Mouse (Mus musculus) embryo, embryonic 10 days (tissue): ENCODE results near the gene Lmod2.

Experiments
- DNase-seq: peaks from one replicate; pipeline ENCODE4 v3.0.0-alpha.2; 2015; ENCODE audit warnings: low spot score

Gene Lmod2

DNA sequence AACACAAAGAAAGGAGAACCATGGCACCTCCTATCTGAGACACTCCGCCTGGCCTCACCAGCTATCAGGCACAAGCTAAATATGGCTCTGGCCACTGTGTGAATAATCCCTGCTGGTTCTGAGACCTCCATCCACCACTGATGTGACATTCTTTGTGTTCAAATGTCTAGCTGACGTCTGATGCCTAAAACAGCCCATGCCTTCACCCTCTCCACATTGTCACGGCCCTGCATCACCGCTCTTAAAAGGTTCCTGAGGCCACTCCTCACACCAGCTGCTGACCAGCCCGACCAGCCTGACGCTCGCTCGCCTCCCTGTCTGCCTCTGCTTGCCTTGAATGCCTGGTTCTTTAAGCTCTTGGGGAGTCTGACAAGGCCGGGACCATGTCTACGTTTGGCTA is at the start of gene Lmod2:
Gene Lmod2 (plus strand): TSS at position 263 of the 400 bp plus-strand sequence.
- no peak for DNase-seq

DNA sequence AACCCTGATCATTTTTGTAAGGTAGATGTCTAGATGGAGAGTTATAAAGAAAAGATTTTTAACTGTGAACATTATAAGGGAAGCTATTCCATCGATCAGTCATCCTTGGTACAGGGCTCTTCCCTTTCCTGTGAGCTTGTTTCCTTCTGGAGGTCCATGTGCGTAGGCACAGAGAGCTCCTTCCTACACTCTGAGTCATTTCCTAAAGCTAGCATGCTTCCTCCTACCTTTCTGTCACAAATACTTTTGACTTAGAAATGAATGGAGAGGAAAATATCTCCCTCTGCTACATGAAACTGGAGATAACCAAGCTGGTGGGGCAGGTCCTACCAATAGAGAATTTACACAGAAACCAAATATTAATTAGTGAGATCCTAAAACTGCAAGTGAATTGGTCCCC is 47.8 kb upstream of the Lmod2 start:
- DNase-seq, result no peak

DNA sequence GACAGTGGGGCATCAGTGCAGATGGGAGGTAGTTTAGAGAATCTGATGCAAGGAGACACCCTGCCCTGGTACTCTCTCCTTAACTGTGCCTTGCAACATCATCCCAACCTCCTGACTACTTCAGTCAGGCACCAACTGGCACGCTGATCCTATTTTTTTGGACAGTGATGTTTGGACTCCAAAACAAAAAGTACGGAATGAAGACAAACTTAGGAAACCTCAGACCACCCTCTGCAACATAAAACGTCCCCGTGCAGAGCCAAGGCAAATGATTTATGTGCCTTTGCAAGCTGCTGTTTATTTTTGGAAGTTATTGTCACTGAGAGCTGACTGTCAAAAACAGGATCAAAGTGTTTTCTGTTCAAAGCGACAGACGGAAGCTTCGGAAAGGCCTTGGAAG is 45.5 kb upstream of the Lmod2 start:
- no peak for DNase-seq

DNA sequence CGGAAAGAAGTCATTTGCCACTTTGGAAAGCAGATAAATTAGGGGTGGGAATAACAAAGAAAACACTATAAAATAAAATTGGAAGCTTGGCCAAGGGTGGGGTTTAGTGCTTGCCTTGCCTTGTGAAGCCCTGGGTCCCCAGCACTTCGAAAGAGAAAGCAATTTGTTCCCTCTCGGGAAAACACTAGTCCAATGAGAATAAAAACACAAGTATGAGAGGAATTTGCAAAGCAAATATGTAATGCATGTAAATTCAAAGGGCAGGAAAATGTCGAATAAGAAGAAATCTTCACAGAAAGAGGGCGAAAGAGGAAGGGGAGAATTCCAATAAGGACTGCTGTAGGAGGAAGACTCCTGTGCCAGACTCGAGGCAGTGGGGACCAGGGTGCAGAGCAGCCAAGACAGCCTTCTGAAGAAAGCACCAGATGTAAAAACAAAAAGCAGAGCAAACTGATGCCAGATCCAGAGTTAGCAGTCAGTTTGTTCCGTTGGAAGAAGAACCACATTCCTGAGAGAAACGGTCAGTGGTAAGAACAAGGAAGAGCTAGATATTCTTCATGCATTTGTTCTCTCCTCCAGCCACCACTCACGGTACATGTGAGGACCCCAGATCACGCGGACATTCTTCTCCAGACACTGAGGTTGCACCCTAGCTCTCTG is 43.0 kb upstream of the Lmod2 start:
- no peak for DNase-seq

DNA sequence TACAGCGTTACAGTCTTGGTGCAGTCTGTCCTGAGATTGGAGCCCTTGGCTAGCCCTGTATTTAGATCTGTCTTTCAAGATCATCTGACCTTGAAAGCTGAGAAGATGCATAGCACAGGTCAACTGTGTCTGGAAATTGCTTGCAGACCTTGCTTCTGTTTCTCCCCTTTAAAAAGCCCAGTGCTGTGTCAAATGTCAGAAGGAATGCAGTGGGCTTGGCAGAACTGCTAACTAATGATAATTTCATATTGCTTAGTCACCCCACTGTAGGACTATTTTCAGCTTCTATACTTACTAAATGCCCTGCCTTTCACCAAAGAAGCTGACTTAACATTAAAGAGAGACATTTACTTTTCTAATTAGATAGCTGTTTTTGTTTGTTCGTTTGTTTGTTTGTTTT is 42.1 kb upstream of the Lmod2 start:
- peak; percentile 28 for DNase-seq

DNA sequence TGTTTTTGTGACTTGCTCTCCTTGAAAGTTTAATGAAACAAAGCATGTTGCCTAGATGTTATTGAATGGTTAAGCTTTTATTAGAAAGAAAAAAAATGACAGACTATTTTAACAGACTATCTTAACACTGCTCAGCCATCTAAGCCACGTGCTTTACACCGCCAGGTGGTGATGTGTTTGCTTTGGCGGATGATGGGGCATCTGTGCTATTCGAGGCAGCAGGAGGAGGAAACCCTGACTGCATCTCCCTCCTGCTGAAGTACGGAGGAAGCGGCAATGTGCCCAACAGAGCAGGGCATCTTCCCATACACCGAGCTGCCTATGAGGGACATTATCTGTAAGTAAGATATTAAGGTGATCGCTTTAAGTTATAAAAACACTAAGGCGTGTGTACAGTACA is 33.5 kb upstream of the Lmod2 start:
- DNase-seq, result no peak

DNA sequence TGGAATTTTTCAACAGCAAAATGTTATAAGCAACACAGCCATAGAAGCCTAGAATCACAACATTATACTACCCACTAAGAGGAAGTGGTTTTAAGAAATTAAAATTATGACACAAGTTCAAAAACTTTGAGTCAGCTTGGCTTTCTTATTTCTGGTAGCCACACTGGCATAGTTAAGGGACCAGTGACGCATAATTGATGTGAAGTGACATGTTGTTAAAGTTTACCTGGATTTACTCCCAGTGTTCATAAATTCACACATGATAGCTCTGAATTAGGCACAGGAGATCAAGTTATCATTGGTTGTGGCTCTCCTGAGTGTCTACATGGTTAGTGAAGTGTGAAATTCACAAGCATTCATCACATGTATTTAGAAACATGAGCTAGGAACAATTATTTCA is 32.7 kb upstream of the Lmod2 start:
- no peak for DNase-seq

DNA sequence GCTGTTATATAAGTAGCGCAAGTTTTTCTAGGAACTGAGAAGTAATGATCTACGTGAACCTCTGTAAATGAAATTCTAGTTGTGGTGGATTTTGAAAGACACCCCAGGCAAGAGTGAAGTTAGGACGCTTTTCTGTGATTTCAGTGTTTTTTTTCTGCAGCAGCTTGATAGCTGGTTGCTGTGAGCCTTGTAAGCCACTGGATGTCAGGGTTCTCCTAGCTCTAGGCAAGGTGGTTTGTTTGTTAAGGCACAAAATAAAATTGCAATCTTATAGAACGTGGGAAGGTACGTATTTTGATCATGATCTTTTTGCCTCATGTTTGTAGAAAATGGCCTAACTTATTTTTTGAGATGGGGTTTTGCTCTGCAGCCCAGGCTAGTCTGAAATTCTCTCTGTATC is 28.6 kb upstream of the Lmod2 start:
- no peak for DNase-seq

DNA sequence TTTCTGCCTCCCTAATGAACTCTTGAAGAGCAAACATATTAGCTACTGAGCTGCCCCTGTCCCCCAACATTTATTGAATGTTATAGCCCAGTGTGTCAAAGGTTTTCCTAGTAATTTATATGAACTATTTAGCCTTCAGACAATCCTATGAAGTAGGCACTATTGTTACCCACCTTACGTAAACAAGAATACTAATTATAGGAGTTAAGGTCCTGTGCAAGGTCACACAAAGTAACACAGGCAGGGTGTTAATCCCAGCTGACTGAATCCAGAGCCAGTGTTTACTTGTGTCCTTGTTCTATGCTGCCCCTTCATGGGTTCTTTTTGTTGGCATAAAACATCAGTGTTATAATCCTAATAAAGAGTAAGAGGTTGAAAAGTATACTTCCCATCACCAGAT is 27.9 kb upstream of the Lmod2 start:
- no peak for DNase-seq

DNA sequence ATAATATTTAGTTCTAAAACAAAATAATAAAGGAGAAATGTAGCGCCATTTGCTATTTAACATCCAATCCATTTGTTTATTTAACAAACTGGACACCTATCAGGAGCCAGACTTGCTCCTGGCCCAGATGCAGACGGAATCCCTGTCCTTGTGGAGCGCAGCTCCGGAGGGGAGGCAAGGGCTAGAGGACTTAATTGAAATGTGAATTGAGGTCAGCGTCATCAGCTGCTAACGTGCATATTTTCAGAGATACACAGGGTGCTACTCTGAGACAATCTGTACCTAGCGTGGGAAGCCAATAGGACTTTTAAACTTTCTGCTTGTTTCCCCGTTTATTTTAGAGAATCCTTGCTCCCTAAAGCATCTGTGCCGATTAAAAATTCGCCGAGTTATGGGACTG is 27.3 kb upstream of the Lmod2 start:
- DNase-seq, result no peak

DNA sequence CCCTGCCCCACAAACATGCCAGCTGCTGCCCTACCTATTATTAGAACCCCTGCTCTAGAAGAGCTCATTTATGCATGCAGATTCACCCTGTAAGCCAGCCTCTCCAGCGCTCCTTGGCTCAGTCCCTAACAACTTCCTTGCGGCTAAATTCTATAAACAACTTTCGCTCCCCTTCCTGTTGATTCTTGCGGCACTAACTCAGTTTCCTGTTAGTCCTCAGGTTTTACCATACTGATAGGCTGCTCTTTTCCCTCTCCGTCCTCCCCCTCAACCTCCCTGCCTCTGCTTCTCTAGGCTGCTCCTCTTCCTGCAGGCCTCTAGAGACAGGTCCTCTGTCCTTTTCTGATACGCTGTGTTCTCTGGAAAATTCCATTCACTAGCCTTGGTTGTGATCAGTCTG is 26.4 kb upstream of the Lmod2 start:
- DNase-seq, result no peak

DNA sequence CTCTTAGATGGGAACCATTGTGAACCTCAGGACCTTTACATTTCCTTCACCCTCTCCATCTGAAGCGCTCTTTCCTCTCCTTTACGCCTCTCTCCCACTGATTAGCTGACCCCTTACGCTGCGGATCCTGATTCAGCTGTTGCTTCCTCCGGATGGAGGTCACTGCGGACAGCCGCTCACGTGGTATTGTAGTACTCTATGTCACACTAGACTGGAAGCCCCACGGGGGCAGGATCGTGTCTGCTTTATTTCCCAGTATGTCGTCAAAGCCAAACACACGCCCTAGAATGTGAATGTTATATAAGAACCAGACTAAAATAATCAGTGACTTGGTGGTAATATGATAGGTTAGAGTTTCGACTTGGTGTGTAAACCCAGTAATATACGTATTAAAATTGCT is 25.1 kb upstream of the Lmod2 start:
- no peak for DNase-seq

DNA sequence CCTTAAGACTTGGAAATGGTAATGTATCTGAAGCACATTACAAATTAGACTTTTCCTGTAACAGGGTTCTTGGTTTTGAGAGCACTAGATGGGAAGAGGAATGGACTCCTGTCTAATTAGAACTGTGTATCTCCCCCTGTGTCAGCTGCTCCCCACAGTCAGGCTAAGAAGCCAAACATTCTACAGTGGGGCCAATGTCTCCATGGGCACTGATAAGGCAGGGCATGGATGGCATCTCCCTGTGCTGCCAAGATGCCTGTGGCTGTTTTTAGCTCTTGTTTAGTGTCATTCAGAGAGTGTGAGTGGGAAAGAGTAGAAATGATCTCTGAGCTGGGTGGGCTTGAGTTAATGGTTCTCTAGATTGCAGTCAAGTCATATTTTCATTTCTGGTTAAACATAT is 24.2 kb upstream of the Lmod2 start:
- DNase-seq, result no peak

DNA sequence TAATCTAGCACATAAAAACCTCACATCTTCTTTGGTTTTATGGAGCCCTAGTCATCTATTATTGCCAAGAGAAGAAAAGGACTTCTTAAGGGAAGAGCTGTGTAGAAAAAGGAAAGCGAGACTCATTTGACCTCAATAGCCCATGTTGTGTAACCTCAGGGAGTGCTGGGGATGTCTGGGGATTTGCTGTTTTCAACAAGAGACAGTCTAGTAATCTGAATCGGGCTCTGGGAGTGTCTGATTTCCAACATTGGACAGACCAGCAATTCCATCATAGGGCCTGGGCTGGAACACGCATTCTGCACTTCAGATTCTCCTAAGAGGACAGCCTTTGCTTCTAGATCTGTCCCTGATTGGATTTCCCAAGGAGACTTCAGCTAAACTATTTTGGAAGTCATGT is 14.1 kb upstream of the Lmod2 start:
- DNase-seq, result no peak

DNA sequence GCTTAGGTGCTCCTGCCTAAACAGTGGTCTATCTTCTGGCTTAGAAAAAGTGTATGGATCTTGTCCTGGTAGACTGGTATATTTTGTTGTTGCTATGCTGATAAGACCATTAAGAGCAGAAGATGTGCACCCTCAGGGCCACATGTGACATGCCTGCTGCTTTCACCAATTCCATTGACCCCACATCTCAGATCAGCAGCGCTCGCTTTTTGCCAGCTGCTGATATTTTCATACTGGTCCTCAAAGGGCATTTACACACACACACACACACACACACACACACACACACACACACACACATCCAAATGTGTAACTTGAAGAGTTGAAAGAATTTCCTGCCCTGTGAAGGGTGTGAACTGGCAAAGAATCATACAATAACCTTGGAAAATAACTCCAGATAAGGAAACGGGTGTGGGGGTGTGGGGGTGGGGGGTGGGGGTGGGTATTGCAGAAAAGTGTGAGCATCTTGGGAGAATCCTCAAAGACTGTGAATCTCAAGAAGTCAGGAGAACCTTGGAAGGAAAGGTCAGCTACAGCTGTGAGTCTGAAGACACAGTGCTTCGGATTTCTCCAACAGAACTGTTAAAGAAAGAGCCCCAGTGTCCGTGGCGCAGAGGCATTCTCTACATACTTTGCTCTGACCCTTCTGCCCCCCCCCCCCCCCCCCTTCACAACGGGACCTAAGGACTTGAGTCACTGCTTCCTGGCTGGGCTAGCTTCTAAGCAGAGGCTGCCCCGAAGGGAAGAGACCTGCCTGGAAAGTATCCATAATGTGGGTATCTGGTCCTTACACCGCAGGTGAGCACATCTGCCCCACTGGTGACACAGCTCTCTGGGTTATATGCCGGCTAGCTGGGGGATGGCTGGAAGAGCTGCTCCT is 11.9 kb upstream of the Lmod2 start:
- peak; percentile 37 for DNase-seq

DNA sequence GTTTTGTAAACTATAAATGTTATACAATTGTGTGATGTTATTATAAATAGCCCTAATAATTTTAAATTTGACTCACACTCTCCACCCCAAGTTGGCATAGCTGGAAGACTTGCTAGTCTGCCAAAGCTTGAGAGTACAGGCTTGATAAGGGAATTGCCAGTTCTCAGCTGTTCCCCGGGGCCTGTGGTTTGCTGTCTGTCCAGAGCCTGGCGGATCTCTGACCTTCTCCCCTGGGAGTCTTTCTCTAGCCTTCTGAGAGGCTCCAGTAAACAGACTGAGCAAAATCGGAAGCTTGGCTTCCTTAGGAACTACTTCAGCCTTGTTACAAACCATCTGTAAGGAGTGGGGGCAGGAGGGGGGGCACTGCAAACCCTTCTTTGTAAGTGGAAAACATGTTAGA is 10.7 kb upstream of the Lmod2 start:
- DNase-seq, result no peak

DNA sequence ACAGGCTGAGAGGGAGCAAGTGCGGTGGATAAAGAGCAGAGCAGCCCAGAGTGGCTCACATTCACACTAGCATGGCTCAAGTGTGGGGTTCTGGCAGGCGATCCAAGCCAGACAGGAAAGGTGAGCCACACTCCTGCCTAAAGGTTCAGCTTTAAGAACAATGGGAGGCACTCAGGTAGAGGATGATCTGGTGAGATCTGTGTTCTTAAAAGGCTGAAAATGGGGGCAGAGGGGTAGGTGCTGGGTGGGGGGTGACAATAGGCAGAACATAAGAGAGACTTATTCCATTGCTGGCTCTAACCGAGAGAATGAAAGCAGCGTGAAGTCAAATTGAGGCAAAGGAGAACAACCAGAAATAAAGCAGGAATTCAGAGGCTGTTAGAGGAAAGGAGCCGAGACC is 7.3 kb upstream of the Lmod2 start:
- no peak for DNase-seq

DNA sequence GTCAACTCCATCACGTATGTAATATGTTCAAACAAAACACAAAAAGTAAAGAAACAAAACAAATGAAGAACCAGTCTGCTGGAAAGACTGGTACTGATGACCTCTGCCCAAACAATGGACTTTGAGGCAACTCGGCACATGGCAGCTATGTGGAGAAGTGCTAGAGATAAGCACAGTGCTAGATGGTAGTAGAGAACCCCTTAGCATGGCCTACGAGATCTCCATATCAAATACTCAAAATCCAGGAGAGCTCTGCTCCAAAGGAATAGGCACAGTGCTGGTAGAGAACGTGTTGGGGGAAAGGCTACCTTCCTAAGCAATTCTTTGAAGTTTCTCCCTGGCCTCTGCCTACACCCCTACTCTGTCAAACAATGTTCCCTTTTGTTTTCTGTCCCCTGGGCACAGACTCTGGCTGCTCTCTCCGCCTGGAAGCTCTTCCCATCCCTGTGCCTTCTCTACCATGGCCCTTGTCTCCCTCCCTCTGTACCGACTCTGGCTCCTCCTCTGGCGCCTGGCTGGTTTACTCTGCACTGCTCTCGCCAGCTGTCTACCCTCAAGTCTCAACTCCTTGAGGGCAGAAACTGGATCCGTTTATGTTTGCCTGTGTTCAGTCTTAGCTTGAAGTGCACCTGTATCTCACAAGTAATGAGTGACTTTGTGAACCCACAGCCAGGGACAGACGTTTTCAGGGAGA is 5.9 kb upstream of the Lmod2 start:
- DNase-seq, result peak; percentile 28

DNA sequence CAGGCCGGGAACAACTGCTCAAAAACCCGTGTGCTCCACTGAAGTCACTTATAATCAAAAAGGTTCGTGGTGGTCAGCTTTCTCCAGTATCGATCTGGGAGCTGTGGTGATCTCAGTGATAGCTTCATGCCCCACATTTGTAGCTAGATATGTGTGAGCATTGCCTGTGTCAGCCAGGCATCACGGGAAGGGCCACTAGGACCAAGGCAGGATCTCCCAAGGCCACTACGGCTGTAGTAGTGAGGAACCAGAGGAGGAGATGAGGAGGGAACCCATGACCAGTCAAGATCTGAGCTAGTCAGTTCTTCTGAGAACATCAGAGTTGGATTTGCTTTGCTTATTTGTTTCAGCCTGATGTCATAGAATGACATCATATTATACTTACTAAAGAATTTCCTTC is 1.6 kb downstream of the Lmod2 start:
- DNase-seq, result no peak

DNA sequence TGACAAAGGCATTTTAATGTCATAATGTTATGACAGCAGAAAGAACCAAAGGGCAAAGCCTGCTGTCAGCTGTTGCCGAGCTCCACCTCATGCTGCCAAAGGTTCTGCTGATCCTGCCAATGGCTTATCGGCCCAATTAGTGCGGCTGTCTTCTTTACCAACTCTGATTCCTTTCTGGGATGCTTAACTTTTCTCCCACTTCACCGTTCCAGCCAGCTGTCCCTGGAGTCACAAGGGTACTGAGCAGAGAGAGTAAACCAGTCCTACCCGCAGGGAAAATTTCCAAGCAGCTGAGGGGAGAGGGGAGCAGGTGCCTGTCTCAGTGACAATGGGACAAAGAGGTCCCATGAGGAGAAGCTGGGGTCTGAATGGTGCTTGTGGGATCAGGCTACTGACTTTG is 2.1 kb downstream of the Lmod2 start:
- DNase-seq, result no peak

DNA sequence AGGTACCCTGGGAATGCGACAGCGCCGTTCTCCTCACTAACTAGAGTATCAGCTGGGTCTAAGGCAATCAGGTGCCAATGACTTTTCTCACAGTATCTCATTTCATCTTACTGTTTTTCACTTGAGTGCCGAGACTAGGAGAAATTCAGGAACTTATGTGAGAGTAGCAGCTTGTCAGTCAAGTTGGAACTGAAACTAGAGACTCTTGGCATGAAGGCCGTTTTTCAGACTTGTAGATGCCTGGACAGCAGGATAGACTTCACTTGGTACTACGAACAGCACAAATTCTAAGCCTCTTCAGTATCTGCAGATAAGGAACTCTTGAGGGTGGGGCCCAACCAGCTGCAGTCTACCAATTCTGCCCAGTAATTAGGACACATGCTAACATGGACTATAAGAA is 2.6 kb downstream of the Lmod2 start:
- no peak for DNase-seq

DNA sequence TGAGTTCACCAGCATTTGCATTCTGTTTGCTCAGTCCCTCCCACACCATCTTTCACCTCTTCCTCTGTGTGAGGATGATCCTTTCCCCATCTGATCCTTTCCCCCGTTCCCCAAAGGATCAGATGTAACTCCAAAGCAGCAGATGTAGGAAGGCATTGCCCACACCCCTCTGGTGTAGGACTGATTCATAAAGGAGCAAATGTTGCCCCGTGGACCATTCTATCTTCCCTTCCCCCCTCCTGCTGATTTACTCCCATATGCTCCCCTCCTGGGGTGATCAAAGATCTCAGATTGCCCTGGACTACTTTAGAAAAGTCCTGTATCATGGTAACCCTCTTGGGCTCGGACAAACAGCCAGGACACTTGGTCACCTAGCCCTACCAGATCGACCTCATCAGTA is 3.2 kb downstream of the Lmod2 start:
- no peak for DNase-seq

DNA sequence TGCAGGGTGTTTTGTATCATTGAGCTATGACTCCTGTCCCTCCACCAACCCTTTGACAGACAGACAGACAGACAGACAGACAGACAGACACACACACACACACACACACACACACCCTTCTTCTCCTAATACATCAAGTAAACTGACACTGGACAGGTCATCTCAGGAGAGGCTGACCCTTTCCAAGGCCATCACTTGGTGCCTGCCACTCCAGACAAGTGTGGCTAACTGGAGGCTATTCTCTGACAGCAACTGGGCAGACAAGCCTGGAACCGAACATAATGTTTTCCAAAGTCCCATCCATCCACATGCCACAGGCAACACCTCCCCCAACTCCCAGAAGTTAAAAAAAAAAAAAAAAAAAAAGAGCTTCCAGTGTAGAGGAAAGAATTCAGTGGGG is 4.1 kb downstream of the Lmod2 start:
- DNase-seq, result no peak
